Mouse (Mus musculus) MEL (cell line): ENCODE measurements around the gene Nop9. TPM values are rescaled to one million over a fixed set of nuclear protein-coding genes. Genes with fewer than 3 reads are reported as not detected.
A peak's percentile ranks its signal among the peaks of the same experiment; 100 is the strongest.

ENCODE experiments used
- DNase-seq: peaks from one replicate; pipeline ENCODE4 v3.0.0; 2011; ENCODE audit warnings: low read depth, low spot score
- H3K27ac ChIP-seq: 2 replicates; pipeline ENCODE4 v1.5.1; 2012; ENCODE audit warnings: low read depth, mild to moderate bottlenecking, control low read depth, low read length, moderate library complexity; ENCODE audit not compliant: control insufficient read depth
- H3K27me3 ChIP-seq, 2 experiments: fragments of 150-350 bp in 1 of 2; sonication (generic) in 1 of 2; 2 replicates each; pipeline ENCODE4 v1.6.1; 2012; ENCODE audit warnings: low read length in 2 of 2, mild to moderate bottlenecking in 2 of 2, improper control_type of control experiment in 1 of 2, moderate library complexity in 1 of 2; ENCODE audit not compliant: insufficient read depth in 2 of 2, control insufficient read depth in 1 of 2
- H3K36me3 ChIP-seq, 2 experiments: 2 replicates each; pipeline ENCODE4 v1.6.1; 2012 to 2014; ENCODE audit warnings: low read length in 2 of 2, improper control_type of control experiment in 1 of 2, inconsistent platforms in 1 of 2, mild to moderate bottlenecking in 1 of 2; ENCODE audit not compliant: insufficient read depth in 2 of 2, control insufficient read depth in 1 of 2
- H3K4me1 ChIP-seq, 2 experiments: fragments of 150-350 bp in 1 of 2; sonication (generic) in 1 of 2; 2 replicates each; pipeline ENCODE4 v1.6.1; 2012; ENCODE audit warnings: low read length in 2 of 2, improper control_type of control experiment in 1 of 2, mild to moderate bottlenecking in 1 of 2; ENCODE audit not compliant: insufficient read depth in 2 of 2, control insufficient read depth in 1 of 2
- H3K4me3 ChIP-seq, 2 experiments: fragments of 150-350 bp in 1 of 2; sonication (generic) in 1 of 2; 2 replicates each; pipeline ENCODE4 v1.5.1; 2012; ENCODE audit warnings: low read depth in 2 of 2, low read length in 2 of 2, mild to moderate bottlenecking in 2 of 2, moderate library complexity in 2 of 2, control low read depth in 1 of 2, improper control_type of control experiment in 1 of 2; ENCODE audit not compliant: control insufficient read depth in 1 of 2, insufficient read depth in 1 of 2
- H3K79me2 ChIP-seq: 2 replicates; pipeline ENCODE4 v1.6.1; 2012; ENCODE audit warnings: mild to moderate bottlenecking, low read length, moderate library complexity; ENCODE audit not compliant: control insufficient read depth, poor library complexity, insufficient read depth
- H3K9ac ChIP-seq: 2 replicates; pipeline ENCODE4 v1.6.1; 2012; ENCODE audit warnings: low read depth, mild to moderate bottlenecking, control low read depth, low read length, moderate library complexity; ENCODE audit not compliant: control insufficient read depth, poor library complexity, severe bottlenecking
- H3K9me3 ChIP-seq: fragments of 150-350 bp; sonication (generic); replicated peaks from 2 replicates; pipeline ENCODE4 v1.6.1; 2012; ENCODE audit warnings: mild to moderate bottlenecking, low read length, improper control_type of control experiment, moderate library complexity; ENCODE audit not compliant: insufficient read depth
- BHLHE40 ChIP-seq: IDR thresholded peaks from 2 replicates; pipeline ENCODE4 v1.6.1; 2012; ENCODE audit warnings: low read depth, mild to moderate bottlenecking, inconsistent platforms, low read length, improper control_type of control experiment, borderline replicate concordance
- CHD1 ChIP-seq: IDR thresholded peaks from 2 replicates; pipeline ENCODE4 v1.6.1; 2012; ENCODE audit warnings: low read depth, mild to moderate bottlenecking, inconsistent platforms, low read length, improper control_type of control experiment
- CTCF ChIP-seq, 3 experiments: IDR thresholded peaks in 2 of 3; conservative IDR thresholded peaks in 1 of 3; 2 replicates each; pipeline ENCODE4 v1.5.1; 2011 to 2012; ENCODE audit warnings: low read length in 3 of 3, low read depth in 2 of 3, mild to moderate bottlenecking in 2 of 3, improper control_type of control experiment in 1 of 3, inconsistent platforms in 1 of 3, mixed read lengths in 1 of 3, moderate library complexity in 1 of 3; ENCODE audit not compliant: control insufficient read depth in 1 of 3, insufficient read depth in 1 of 3, poor library complexity in 1 of 3, severe bottlenecking in 1 of 3
- EP300 ChIP-seq, 2 experiments: IDR thresholded peaks; 2 replicates each; pipeline ENCODE4 v1.6.1; 2011; ENCODE audit warnings: improper control_type of control experiment in 2 of 2, low read length in 2 of 2, low read depth in 1 of 2, mild to moderate bottlenecking in 1 of 2
- ETS1 ChIP-seq: IDR thresholded peaks from 2 replicates; pipeline ENCODE4 v1.6.1; 2012; ENCODE audit warnings: low read depth, mild to moderate bottlenecking, inconsistent platforms, low read length, improper control_type of control experiment, moderate library complexity
- GABPA ChIP-seq: IDR thresholded peaks from 2 replicates; pipeline ENCODE4 v1.6.1; 2012; ENCODE audit warnings: low read depth, mild to moderate bottlenecking, inconsistent platforms, low read length, improper control_type of control experiment, moderate library complexity
- HCFC1 ChIP-seq: IDR thresholded peaks from 2 replicates; pipeline ENCODE4 v1.6.1; 2012; ENCODE audit warnings: low read depth, mild to moderate bottlenecking, inconsistent platforms, low read length, improper control_type of control experiment, moderate library complexity
- KAT2A ChIP-seq: conservative IDR thresholded peaks from 2 replicates; pipeline ENCODE4 v1.6.1; 2012; ENCODE audit warnings: low read depth, low read length, improper control_type of control experiment, inconsistent platforms
- MAFK ChIP-seq: IDR thresholded peaks from 2 replicates; pipeline ENCODE4 v1.6.1; 2011; ENCODE audit warnings: low read depth, mild to moderate bottlenecking, low read length, improper control_type of control experiment, borderline replicate concordance
- MAX ChIP-seq: IDR thresholded peaks from 2 replicates; pipeline ENCODE4 v1.6.1; 2011; ENCODE audit warnings: low read length, improper control_type of control experiment
- MEF2A ChIP-seq: IDR thresholded peaks from 2 replicates; pipeline ENCODE4 v1.6.1; 2014; ENCODE audit warnings: low read depth, mild to moderate bottlenecking, inconsistent platforms, low read length, improper control_type of control experiment; ENCODE audit not compliant: poor library complexity, insufficient replicate concordance, severe bottlenecking; ENCODE audit errors: extremely low read depth
- MXI1 ChIP-seq: IDR thresholded peaks from 2 replicates; pipeline ENCODE4 v1.6.1; 2011; ENCODE audit warnings: mild to moderate bottlenecking, low read depth, low read length, improper control_type of control experiment
- MYB ChIP-seq: IDR thresholded peaks from 2 replicates; pipeline ENCODE4 v1.6.1; 2011; ENCODE audit warnings: mild to moderate bottlenecking, low read depth, low read length, improper control_type of control experiment
- MYC ChIP-seq: IDR thresholded peaks from 2 replicates; pipeline ENCODE4 v1.6.1; 2011; ENCODE audit warnings: low read depth, mild to moderate bottlenecking, low read length, improper control_type of control experiment, moderate library complexity
- NELFE ChIP-seq: IDR thresholded peaks from 2 replicates; pipeline ENCODE4 v1.6.1; 2011; ENCODE audit warnings: low read depth, low read length, improper control_type of control experiment
- NRF1 ChIP-seq: IDR thresholded peaks from 2 replicates; pipeline ENCODE4 v1.6.1; 2014; ENCODE audit warnings: low read depth, mild to moderate bottlenecking, inconsistent platforms, low read length, improper control_type of control experiment, moderate library complexity; ENCODE audit not compliant: poor library complexity, insufficient read depth, severe bottlenecking
- POLR2A ChIP-seq, 2 experiments: IDR thresholded peaks; 2 replicates each; pipeline ENCODE4 v1.6.1; 2011 to 2012; ENCODE audit warnings: low read length in 2 of 2, mild to moderate bottlenecking in 2 of 2, control low read depth in 1 of 2, improper control_type of control experiment in 1 of 2, low read depth in 1 of 2, moderate library complexity in 1 of 2; ENCODE audit not compliant: control insufficient read depth in 1 of 2, insufficient read depth in 1 of 2, poor library complexity in 1 of 2
- POLR2AphosphoS5 ChIP-seq: IDR thresholded peaks from 2 replicates; pipeline ENCODE4 v1.6.1; 2012; ENCODE audit warnings: low read depth, borderline replicate concordance, mild to moderate bottlenecking, inconsistent platforms, low read length, moderate library complexity, mixed read lengths
- RCOR1 ChIP-seq: IDR thresholded peaks from 2 replicates; pipeline ENCODE4 v1.6.1; 2012; ENCODE audit warnings: low read depth, mild to moderate bottlenecking, inconsistent platforms, low read length, improper control_type of control experiment
- SMC3 ChIP-seq: IDR thresholded peaks from 2 replicates; pipeline ENCODE4 v1.6.1; 2011; ENCODE audit warnings: low read depth, low read length, improper control_type of control experiment
- TBP ChIP-seq: IDR thresholded peaks from 2 replicates; pipeline ENCODE4 v1.8.0; 2011; ENCODE audit warnings: low read depth, low read length, improper control_type of control experiment
- UBTF ChIP-seq: IDR thresholded peaks from 2 replicates; pipeline ENCODE4 v1.6.1; 2012; ENCODE audit warnings: low read depth, mild to moderate bottlenecking, inconsistent platforms, low read length, improper control_type of control experiment, moderate library complexity, borderline replicate concordance; ENCODE audit not compliant: insufficient read depth
- USF1 ChIP-seq: IDR thresholded peaks from 2 replicates; pipeline ENCODE4 v1.6.1; 2014; ENCODE audit warnings: low read depth, mild to moderate bottlenecking, inconsistent platforms, low read length, improper control_type of control experiment, moderate library complexity
- USF2 ChIP-seq, 2 experiments: IDR thresholded peaks; 2 replicates each; pipeline ENCODE4 v1.6.1; 2011 to 2012; ENCODE audit warnings: improper control_type of control experiment in 2 of 2, low read length in 2 of 2, borderline replicate concordance in 1 of 2, inconsistent platforms in 1 of 2, low read depth in 1 of 2, mild to moderate bottlenecking in 1 of 2; ENCODE audit not compliant: insufficient read depth in 1 of 2
- ZNF384 ChIP-seq: IDR thresholded peaks from 2 replicates; pipeline ENCODE4 v1.6.1; 2012; ENCODE audit warnings: low read depth, mild to moderate bottlenecking, inconsistent platforms, low read length, improper control_type of control experiment
- polyA plus RNA-seq, 2 experiments: library from polyadenylated mRNA; stranded (reverse) in 1 of 2; unstranded in 1 of 2; fragments of >175 nt in 1 of 2; fragments of >200 nt in 1 of 2; gene quantifications; 2 replicates each; pipeline versions ENCODE4 v1.2.1 to v1.2.4; 2012; ENCODE audit warnings: low replicate concordance in 2 of 2, low read depth in 1 of 2; ENCODE audit not compliant: insufficient read length in 2 of 2, insufficient read depth in 1 of 2, missing spikeins in 1 of 2
- total RNA-seq: library from RNA; depleted of rRNA; stranded (reverse); fragments of 300-350 nt; gene quantifications from 2 replicates; pipeline ENCODE4 v1.2.3, GENCODE M21; 2012

Nop9 gene
- total and polyA plus RNA-seq, 3 experiments, result 47.8 to 112 TPM; not detected in 1

DNA sequence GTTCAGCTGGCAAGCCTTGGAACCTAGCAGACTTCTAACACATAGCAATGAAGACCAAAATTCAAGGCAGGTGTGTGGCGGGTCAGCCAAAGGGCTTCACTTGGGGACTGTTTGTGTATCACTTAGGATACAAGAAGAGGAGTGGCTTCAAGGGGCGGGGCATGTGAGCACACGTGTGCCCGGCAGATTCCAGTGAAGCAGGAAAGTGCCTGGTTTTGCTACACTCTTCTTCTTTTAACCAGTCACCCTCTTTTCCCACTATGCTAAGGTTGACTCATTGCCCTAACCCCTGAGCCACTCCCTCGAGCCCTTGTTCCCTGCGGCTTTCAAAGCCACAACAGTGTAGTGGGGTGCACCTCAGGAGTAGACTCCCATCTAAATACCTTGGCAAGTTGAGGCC, 30.6 kb upstream of the Nop9 start:
- Histone ChIP-seq H3K36me3 (peaks cover 0 to 6% of the 10 kb centered on the region in 2 experiments; a peak in 1 of 4 replicates), H3K9me3 (no peaks in the 10 kb centered on the region), H3K9ac (no peak overlapping the region), H3K4me3 (no peak overlapping the region), H3K79me2 (no peaks in the 10 kb centered on the region), H3K27me3 (no peaks in the 10 kb centered on the region), H3K27ac (no peak overlapping the region), H3K4me1 (peaks cover 4 to 5% of the 10 kb centered on the region in 2 experiments)
- peak; percentile 65 for TF ChIP-seq MAX
- no peak for TF ChIP-seq SMC3
- TF ChIP-seq POLR2AphosphoS5, result no peak
- no peak for TF ChIP-seq UBTF
- TF ChIP-seq MEF2A, result no peak
- TF ChIP-seq EP300 (IDR thresholded peaks at IDR 0.05; ENCODE audit: low read depth in 1 of 2, low read length in 2 of 2), result no peak
- no peak for TF ChIP-seq BHLHE40
- no peak for TF ChIP-seq KAT2A
- peak; percentile 67 for TF ChIP-seq USF1
- no peak for TF ChIP-seq NELFE
- no peak for TF ChIP-seq RCOR1
- TF ChIP-seq HCFC1, result no peak
- no peak for TF ChIP-seq TBP
- TF ChIP-seq GABPA, result no peak
- TF ChIP-seq MXI1, result peak; percentile 87
- DNase-seq, result peak; percentile 56

DNA sequence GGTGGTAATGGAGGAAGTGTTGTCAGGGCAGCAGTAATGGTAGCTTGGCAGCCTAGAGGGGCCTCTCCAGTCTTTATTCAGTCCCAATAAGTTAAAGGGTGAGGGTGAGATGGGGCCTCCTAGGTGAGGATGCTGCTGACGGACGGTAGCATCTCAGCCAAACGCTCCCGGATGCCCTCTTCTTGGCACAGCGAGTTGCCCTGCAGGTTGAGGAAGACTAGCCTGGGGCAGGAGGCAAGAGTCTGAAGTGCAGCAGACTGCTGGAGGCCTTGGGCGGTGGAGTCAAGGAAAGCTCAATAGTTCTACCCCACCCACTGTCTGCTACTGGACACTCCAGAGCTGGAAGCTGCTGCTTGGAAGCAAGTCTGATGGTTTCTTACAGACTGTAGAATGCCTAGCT, 29.2 kb upstream of the Nop9 start:
- Histone ChIP-seq H3K27ac (no peak overlapping the region), H3K27me3 (no peaks in the 10 kb centered on the region), H3K79me2 (no peaks in the 10 kb centered on the region), H3K36me3 (peaks cover 0 to 6% of the 10 kb centered on the region in 2 experiments; a peak in 1 of 4 replicates), H3K4me3 (no peak overlapping the region), H3K9me3 (no peaks in the 10 kb centered on the region), H3K4me1 (peaks cover 4 to 5% of the 10 kb centered on the region in 2 experiments), H3K9ac (no peak overlapping the region)
- TF ChIP-seq MXI1 (no peak), ETS1 (no peak), MEF2A (no peak), MYC (no peak), CHD1 (no peak), UBTF (no peak), MYB (no peak), NRF1 (no peak), RCOR1 (no peak), POLR2A (IDR thresholded peaks at IDR 0.05; ENCODE audit: control insufficient read depth in 1 of 2, insufficient read depth in 1 of 2, low read depth in 1 of 2, low read length in 2 of 2, poor library complexity in 1 of 2) (no peak), ZNF384 (no peak), MAFK (no peak), KAT2A (no peak), CTCF (IDR thresholded peaks at IDR 0.05 in 2 of 3, conservative IDR thresholded peaks at IDR 0.05 in 1 of 3; ENCODE audit: control insufficient read depth in 1 of 3, insufficient read depth in 1 of 3, low read depth in 2 of 3, low read length in 3 of 3, poor library complexity in 1 of 3, severe bottlenecking in 1 of 3) (no peak), USF2 (IDR thresholded peaks at IDR 0.05; ENCODE audit: borderline replicate concordance in 1 of 2, insufficient read depth in 1 of 2, low read depth in 1 of 2, low read length in 2 of 2) (no peak), EP300 (IDR thresholded peaks at IDR 0.05; ENCODE audit: low read depth in 1 of 2, low read length in 2 of 2) (no peak)
- no peak for DNase-seq
